30 mouse cellular contexts compared by ENCODE assay signal in genomic region chr8:74972322-74972883, GRCm38 (mm10). TPM values are rescaled to one million over a fixed set of nuclear protein-coding genes. Genes with fewer than 3 reads are reported as not detected.
DNase-seq lines count a peak whose midpoint lies in the region; ATAC-seq and TF ChIP-seq lines count a peak whose summit lies in the region.
"Had no signal": no experiment of that assay in that cellular context is flagged by ENCODE, and none has a peak within 500 bp of the region (broad histone marks: within the 10 kb centered on the region; RNA-seq: fewer than 3 reads in every experiment).

No protein-coding gene starts in this region.

- no peak overlapping the region for H3K4me2 ChIP-seq in kidney, postnatal 0 days (ENCODE audit: low read length)
- H3K4me2 ChIP-seq in kidney, embryonic 16.5 days (replicated peaks; ENCODE audit: low read depth, low read length) = no peak overlapping the region
- H3K4me2 ChIP-seq: embryonic facial prominence, embryonic 15.5 days; forebrain, embryonic 13.5 days; heart, embryonic 15.5 days; limb, embryonic 13.5 days; liver, embryonic 11.5 days; stomach, embryonic 15.5 days had no signal

- 0 out of 2 replicates have a peak, but pooled peaks have one; percentile 25 for ATAC-seq in kidney, postnatal 0 days (replicated peaks; ENCODE audit: low FRiP score, low read depth)
- no peak for ATAC-seq in kidney, embryonic 16.5 days (ENCODE audit: low FRiP score, low TSS enrichment)
- ATAC-seq: activated CD4-positive, CD25-positive, alpha-beta regulatory T cell, adult 4 months; intestine, postnatal 0 days had no signal

- H3K27me3 ChIP-seq in kidney, postnatal 0 days (ENCODE audit: insufficient read depth, low read length) = no peaks in the 10 kb centered on the region
- no peaks in the 10 kb centered on the region for H3K27me3 ChIP-seq in kidney, embryonic 16.5 days (ENCODE audit: insufficient read depth, low read length)
- H3K27me3 ChIP-seq: embryonic facial prominence, embryonic 15.5 days; forebrain, embryonic 13.5 days; heart, embryonic 15.5 days; limb, embryonic 13.5 days; stomach, embryonic 15.5 days had no signal

- no peak for TF ChIP-seq CTCF in kidney, postnatal 0 days (IDR thresholded peaks at IDR 0.05; ENCODE audit: low read depth)

- H3K4me1 ChIP-seq in kidney, postnatal 0 days (replicated peaks; ENCODE audit: insufficient read depth, low read length) = no peaks in the 10 kb centered on the region
- no peaks in the 10 kb centered on the region for H3K4me1 ChIP-seq in kidney, embryonic 16.5 days (ENCODE audit: insufficient read depth, low read length)
- H3K4me1 ChIP-seq: embryonic facial prominence, embryonic 10.5 days; embryonic facial prominence, embryonic 15.5 days; heart, embryonic 10.5 days; heart, embryonic 15.5 days; limb, embryonic 13.5 days; stomach, embryonic 15.5 days had no signal

- H3K9ac ChIP-seq in kidney, postnatal 0 days (ENCODE audit: low read depth, low read length) = no peak overlapping the region
- H3K9ac ChIP-seq in kidney, embryonic 16.5 days (replicated peaks; ENCODE audit: low read length) = no peak overlapping the region
- H3K9ac ChIP-seq: embryonic facial prominence, embryonic 15.5 days; forebrain, embryonic 13.5 days; heart, embryonic 15.5 days; limb, embryonic 13.5 days; stomach, embryonic 15.5 days had no signal

- H3K9me3 ChIP-seq in kidney, postnatal 0 days (replicated peaks; ENCODE audit: low read length) = no peaks in the 10 kb centered on the region
- H3K9me3 ChIP-seq in kidney, embryonic 16.5 days (ENCODE audit: low read length) = no peaks in the 10 kb centered on the region
- H3K9me3 ChIP-seq: embryonic facial prominence, embryonic 10.5 days; embryonic facial prominence, embryonic 15.5 days; forebrain, embryonic 13.5 days; G1E; heart, embryonic 10.5 days; heart, embryonic 15.5 days; limb, embryonic 13.5 days; stomach, embryonic 15.5 days had no signal

- H3K27ac ChIP-seq in kidney, postnatal 0 days = no peak overlapping the region
- no peak overlapping the region for H3K27ac ChIP-seq in kidney, embryonic 16.5 days (ENCODE audit: low read length)
- H3K27ac ChIP-seq: embryonic facial prominence, embryonic 10.5 days; embryonic facial prominence, embryonic 15.5 days; forebrain, embryonic 13.5 days; heart, embryonic 10.5 days; heart, embryonic 15.5 days; layer of hippocampus, adult 2 months; left cerebral cortex, adult 2 months; limb, embryonic 13.5 days; stomach, embryonic 15.5 days had no signal

- H3K4me3 ChIP-seq in kidney, postnatal 0 days (replicated peaks; ENCODE audit: low read depth, low read length) = no peak overlapping the region
- no peak overlapping the region for H3K4me3 ChIP-seq in kidney, embryonic 16.5 days (ENCODE audit: low read length)
- H3K4me3 ChIP-seq: embryonic facial prominence, embryonic 10.5 days; embryonic facial prominence, embryonic 15.5 days; forebrain, embryonic 13.5 days; heart, embryonic 10.5 days; heart, embryonic 15.5 days; layer of hippocampus, adult 2 months; left cerebral cortex, adult 2 months; limb, embryonic 13.5 days; stomach, embryonic 15.5 days had no signal

- no peaks in the 10 kb centered on the region for H3K36me3 ChIP-seq in kidney, postnatal 0 days (ENCODE audit: insufficient read depth, low read length)
- H3K36me3 ChIP-seq in kidney, embryonic 16.5 days (ENCODE audit: insufficient read depth, low read length) = no peaks in the 10 kb centered on the region
- H3K36me3 ChIP-seq: embryonic facial prominence, embryonic 10.5 days; embryonic facial prominence, embryonic 15.5 days; G1E; heart, embryonic 10.5 days; heart, embryonic 15.5 days; limb, embryonic 13.5 days; stomach, embryonic 15.5 days had no signal

- 79% methylated on average over 7 of the region's 7 CpGs for WGBS in kidney, postnatal 0 days
- 81% methylated on average over 7 of the region's 7 CpGs for WGBS in kidney, embryonic 16.5 days

- DNase-seq in kidney, postnatal 0 days (ENCODE audit: low spot score) = no peak
- peak; percentile 21 for DNase-seq in thymus, postnatal 4 days
- DNase-seq in thymus, postnatal 10 days (ENCODE audit: low spot score in 2 of 2) = no peak
- peak; percentile 24 for DNase-seq in ZHBTc4 (ENCODE audit: low read depth, low spot score)
- DNase-seq in left cerebral cortex, adult 8-10 months (ENCODE audit: low spot score in 2 of 2) = no peak
- DNase-seq in kidney, adult 18-20 months = no peak
- DNase-seq: adrenal gland, adult 2 months; cerebellum, adult 2 months; cerebellum, postnatal 14 days; gastrocnemius, postnatal 10 days; kidney, postnatal 36 days; lung, postnatal 36 days; retina, postnatal 1 day; right cerebral cortex, postnatal 14 days; thymus, adult 18-20 months; thymus, postnatal 36 days had no signal

RNA-seq across cellular contexts. Expression of gene Hmgxb4, which starts 20.8 kb away (rescaled TPM):
- 25.0 and 26.5 TPM in 2 replicates for polyA plus RNA-seq in kidney, postnatal 0 days (2015; fragmentation: Nextera tagmentation; extraction: Ambion mirVana)
- polyA plus RNA-seq in kidney, embryonic 16.5 days (2015; fragmentation: Nextera tagmentation; extraction: Ambion mirVana) = 33.8 and 45.4 TPM in 2 replicates
- 10 to 100 TPM; 23.3 to 28.4 (median 25.9) TPM for total RNA-seq in left cerebral cortex, adult 8-10 months (2022)

Comparison
In these comparisons a context has a peak if more than half of its experiments do, and no peak if none do; other contexts are left out.
1. DNase-seq: peak in thymus, postnatal 4 days (single experiment) and ZHBTc4 (single experiment); none in kidney, postnatal 0 days (single experiment), thymus, postnatal 10 days (0 of 2), left cerebral cortex, adult 8-10 months (0 of 2) and kidney, adult 18-20 months (single experiment).